Mouse (Mus musculus) gastrocnemius, postnatal 4 days (tissue): ENCODE results near the gene Gm20911. TPM values are rescaled to one million over a fixed set of nuclear protein-coding genes. Genes with fewer than 3 reads are reported as not detected.
"Not testable (repeated sequence)": the region's sequence is repeated elsewhere in the genome, so short reads cannot be mapped to it uniquely, and the experiment has no call there.

Experiments
- DNase-seq, 2 experiments: peaks; one replicate each; pipeline ENCODE4 v3.0.0; 2021 to 2022; ENCODE audit warnings: low spot score in 2 of 2, mixed read lengths in 2 of 2
- long read RNA-seq, 2 experiments: library from polyadenylated mRNA; stranded (forward); transcript quantifications; one replicate each; pipeline ENCODE4 v2.0.0; 2021
- total RNA-seq, 2 experiments: library from RNA; stranded (reverse); gene quantifications; 2 replicates each; pipeline ENCODE4 v1.2.3; 2021

The Gm20911 gene
- total RNA-seq = not detected
- long read RNA-seq, experiment 1 = 0 reads
- long read RNA-seq, experiment 2 = 0 reads

- DNase-seq = not testable (repeated sequence)
These were observed at the start of gene Gm20911 for GRCm38 (mm10) chrY:81457707-81458106. TSS of gene Gm20911 (plus strand) at chrY:81458007.
